Mouse (Mus musculus): Measurements from ENCODE around the gene Gm42688. TPM values are rescaled to one million over a fixed set of nuclear protein-coding genes. Genes with fewer than 3 reads are reported as not detected.

Gene Gm42688
- total and polyA plus RNA-seq, 3 experiments = 1.2 to 1.6 (median 1.3) TPM

GRCm38 (mm10) chr6:83068706-83069487 is 32.5 kb upstream of the Gm42688 start:
- Histone ChIP-seq H3K27me3 (replicated peaks) (no peaks in the 10 kb centered on the region), H3K36me3 (replicated peaks in 1 of 2; ENCODE audit: control insufficient read depth in 1 of 2, insufficient read depth in 1 of 2, low read length in 1 of 2) (peaks cover 0 to 26% of the 10 kb centered on the region in 2 experiments), H3K79me2 (replicated peaks; ENCODE audit: control insufficient read depth, extremely low read depth, insufficient read depth, poor library complexity, severe bottlenecking) (no peaks in the 10 kb centered on the region), H3K4me3 (replicated peaks in 1 of 3; ENCODE audit: low read depth in 2 of 3, low read length in 2 of 3, poor library complexity in 1 of 3) (no peak overlapping the region), H3K4me2 (ENCODE audit: insufficient read depth, low read depth, poor library complexity, severe bottlenecking) (no peak overlapping the region), H3K4me1 (ENCODE audit: control insufficient read depth in 1 of 2, insufficient read depth in 2 of 2) (no peaks in the 10 kb centered on the region), H3K9me3 (replicated peaks; ENCODE audit: low read length) (peaks cover 33% of the 10 kb centered on the region), H3K27ac (ENCODE audit: insufficient read depth, low read depth) (no peak overlapping the region), H3K9ac (ENCODE audit: insufficient read depth, low read depth) (no peak overlapping the region)
- DNase-seq (ENCODE audit: extremely low read depth) = no peak
- in situ Hi-C loops (cut with MboI; ENCODE audit: low pct_ligation_motif_present, low pct_unique_long_range_greater_than_20kb, low sequenced_read_pairs) (no loop called here), dilution Hi-C loops (cut with MboI; ENCODE audit: extremely low pct_ligation_motif_present, extremely low pct_unique_long_range_greater_than_20kb, low sequenced_read_pairs) (no loop called here)
- no peak for TF ChIP-seq GABPA (IDR thresholded peaks at IDR 0.05; ENCODE audit: insufficient replicate concordance, low read depth, low read length)
- TF ChIP-seq ZNF384 (IDR thresholded peaks at IDR 0.05; ENCODE audit: low read depth, low read length) = no peak
- TF ChIP-seq SMC3 (IDR thresholded peaks at IDR 0.05; ENCODE audit: low read depth, low read length) = no peak
- TF ChIP-seq ZC3H11A (IDR thresholded peaks at IDR 0.05; ENCODE audit: low read depth, low read length) = no peak
- TF ChIP-seq CHD1 (IDR thresholded peaks at IDR 0.05; ENCODE audit: low read depth, low read length) = no peak
- no peak for TF ChIP-seq UBTF (IDR thresholded peaks at IDR 0.05; ENCODE audit: low read depth, low read length)
- no peak for TF ChIP-seq MXI1 (IDR thresholded peaks at IDR 0.05; ENCODE audit: low read depth, low read length)
- TF ChIP-seq MEF2A (IDR thresholded peaks at IDR 0.05; ENCODE audit: borderline replicate concordance, low read depth, low read length) = no peak
- no peak for TF ChIP-seq TBP (conservative IDR thresholded peaks at IDR 0.05; ENCODE audit: low read depth, low read length)
- no peak for TF ChIP-seq POLR2AphosphoS2 (IDR thresholded peaks at IDR 0.05; ENCODE audit: low read depth, low read length)
- TF ChIP-seq MAZ (IDR thresholded peaks at IDR 0.05; ENCODE audit: low read depth, low read length) = no peak
- no peak for TF ChIP-seq ELF1 (IDR thresholded peaks at IDR 0.05; ENCODE audit: low read depth, low read length)
- TF ChIP-seq PAX5 (IDR thresholded peaks at IDR 0.05; ENCODE audit: low read length) = no peak

- in situ Hi-C loops (cut with MboI; ENCODE audit: low pct_ligation_motif_present, low pct_unique_long_range_greater_than_20kb, low sequenced_read_pairs) (no loop called here), dilution Hi-C loops (cut with MboI; ENCODE audit: extremely low pct_ligation_motif_present, extremely low pct_unique_long_range_greater_than_20kb, low sequenced_read_pairs) (no loop called here)
- H3K4me2 ChIP-seq (ENCODE audit: insufficient read depth, low read depth, poor library complexity, severe bottlenecking) = no peak overlapping the region
- TF ChIP-seq MXI1 (IDR thresholded peaks at IDR 0.05; ENCODE audit: low read depth, low read length) (no peak), TBP (conservative IDR thresholded peaks at IDR 0.05; ENCODE audit: low read depth, low read length) (no peak), ETS1 (conservative IDR thresholded peaks at IDR 0.05; ENCODE audit: low read depth, low read length) (no peak), PAX5 (IDR thresholded peaks at IDR 0.05; ENCODE audit: low read length) (no peak), RAD21 (IDR thresholded peaks at IDR 0.05; ENCODE audit: low read depth, low read length) (no peak), POLR2A (IDR thresholded peaks at IDR 0.05; ENCODE audit: low read depth, low read length) (no peak), ZC3H11A (IDR thresholded peaks at IDR 0.05; ENCODE audit: low read depth, low read length) (no peak), MYC (IDR thresholded peaks at IDR 0.05; ENCODE audit: low read depth, low read length) (no peak), MAZ (IDR thresholded peaks at IDR 0.05; ENCODE audit: low read depth, low read length) (no peak), MAFK (IDR thresholded peaks at IDR 0.05; ENCODE audit: insufficient replicate concordance, low read length) (no peak), USF1 (IDR thresholded peaks at IDR 0.05; ENCODE audit: low read depth, low read length) (no peak), ZMIZ1 (IDR thresholded peaks at IDR 0.05; ENCODE audit: low read depth, low read length) (no peak), NELFE (IDR thresholded peaks at IDR 0.05; ENCODE audit: low read depth, low read length) (no peak), POLR2AphosphoS2 (IDR thresholded peaks at IDR 0.05; ENCODE audit: low read depth, low read length) (no peak), ZNF384 (IDR thresholded peaks at IDR 0.05; ENCODE audit: low read depth, low read length) (no peak), BHLHE40 (IDR thresholded peaks at IDR 0.05; ENCODE audit: low read depth, low read length) (no peak), SMC3 (IDR thresholded peaks at IDR 0.05; ENCODE audit: low read depth, low read length) (no peak)
- H3K9me3 ChIP-seq (replicated peaks; ENCODE audit: low read length) = peaks cover 33% of the 10 kb centered on the region
- no peak overlapping the region for H3K27ac ChIP-seq (ENCODE audit: insufficient read depth, low read depth)
- no peak overlapping the region for H3K9ac ChIP-seq (ENCODE audit: insufficient read depth, low read depth)
- no peaks in the 10 kb centered on the region for H3K27me3 ChIP-seq (replicated peaks)
- H3K4me3 ChIP-seq (replicated peaks in 1 of 3; ENCODE audit: low read depth in 2 of 3, low read length in 2 of 3, poor library complexity in 1 of 3) = no peak overlapping the region
- H3K79me2 ChIP-seq (replicated peaks; ENCODE audit: control insufficient read depth, extremely low read depth, insufficient read depth, poor library complexity, severe bottlenecking) = no peaks in the 10 kb centered on the region
- DNase-seq (ENCODE audit: extremely low read depth) = no peak
- peaks cover 0 to 22% of the 10 kb centered on the region in 2 experiments for H3K36me3 ChIP-seq (replicated peaks in 1 of 2; ENCODE audit: control insufficient read depth in 1 of 2, insufficient read depth in 1 of 2, low read length in 1 of 2)
- no peaks in the 10 kb centered on the region for H3K4me1 ChIP-seq (ENCODE audit: control insufficient read depth in 1 of 2, insufficient read depth in 2 of 2)
Measured at GRCm38 (mm10) chr6:83069488-83070246, 31.8 kb upstream of the Gm42688 start.
